Mouse (Mus musculus) neural tube, embryonic 14.5 days (tissue): ENCODE results near the gene Syn1. TPM values are rescaled to one million over a fixed set of nuclear protein-coding genes. Genes with fewer than 3 reads are reported as not detected.

Experiments used
- ATAC-seq: fragments of 200-750 bp; cut with Nextera tagmentation; 2 replicates; pipeline ENCODE4 v1.8.0; 2017; ENCODE audit warnings: low read depth, mild to moderate bottlenecking, moderate TSS enrichment, moderate library complexity
- H3K27ac ChIP-seq: fragments of 300-500 bp; sonication (generic); 2 replicates; pipeline ENCODE4 v1.5.1; 2014; ENCODE audit warnings: low read depth, mild to moderate bottlenecking, control low read depth, low read length, moderate library complexity, mixed read lengths
- H3K27me3 ChIP-seq: fragments of 300-500 bp; sonication (generic); 2 replicates; pipeline ENCODE4 v1.6.1; 2014; ENCODE audit warnings: low read length; ENCODE audit not compliant: control insufficient read depth, insufficient read depth
- H3K36me3 ChIP-seq: fragments of 300-500 bp; sonication (generic); 2 replicates; pipeline ENCODE4 v1.6.1; 2014; ENCODE audit warnings: low read length, mixed read lengths; ENCODE audit not compliant: control insufficient read depth, insufficient read depth
- H3K4me1 ChIP-seq: fragments of 300-500 bp; sonication (generic); 2 replicates; pipeline ENCODE4 v1.6.1; 2014; ENCODE audit warnings: low read length; ENCODE audit not compliant: control insufficient read depth, insufficient read depth
- H3K4me2 ChIP-seq: fragments of 300-500 bp; sonication (generic); 2 replicates; pipeline ENCODE4 v1.6.1; 2014; ENCODE audit warnings: mild to moderate bottlenecking, low read depth, low read length, control low read depth
- H3K4me3 ChIP-seq: fragments of 300-500 bp; sonication (generic); 2 replicates; pipeline ENCODE4 v1.5.1; 2014; ENCODE audit warnings: low read depth, low read length, control low read depth, mixed read lengths
- H3K9ac ChIP-seq: fragments of 300-500 bp; sonication (generic); replicated peaks from 2 replicates; pipeline ENCODE4 v1.6.1; 2014; ENCODE audit warnings: low read depth, mild to moderate bottlenecking, control low read depth, low read length, mixed read lengths
- H3K9me3 ChIP-seq: fragments of 300-500 bp; sonication (generic); 2 replicates; pipeline ENCODE4 v1.6.1; 2016; ENCODE audit warnings: low read length; ENCODE audit not compliant: control insufficient read depth
- WGBS: fragments of 180-500 bp; shearing (Covaris S2); extraction: QIAGEN DNeasy Blood & Tissue Kit; methylation state at CpG from one replicate; pipeline ENCODE4 v1.1.7; 2014; 5-methylcytosine and 5-hydroxymethylcytosine counted together
- polyA plus RNA-seq: library from polyadenylated mRNA; unstranded; fragments of >200 nt; fragmentation: Nextera tagmentation; extraction: Ambion mirVana; gene quantifications from 2 replicates; pipeline ENCODE4 v1.2.1, GENCODE M21; 2014

The Syn1 gene
- polyA plus RNA-seq = 88.5 and 101 TPM in 2 replicates

DNA sequence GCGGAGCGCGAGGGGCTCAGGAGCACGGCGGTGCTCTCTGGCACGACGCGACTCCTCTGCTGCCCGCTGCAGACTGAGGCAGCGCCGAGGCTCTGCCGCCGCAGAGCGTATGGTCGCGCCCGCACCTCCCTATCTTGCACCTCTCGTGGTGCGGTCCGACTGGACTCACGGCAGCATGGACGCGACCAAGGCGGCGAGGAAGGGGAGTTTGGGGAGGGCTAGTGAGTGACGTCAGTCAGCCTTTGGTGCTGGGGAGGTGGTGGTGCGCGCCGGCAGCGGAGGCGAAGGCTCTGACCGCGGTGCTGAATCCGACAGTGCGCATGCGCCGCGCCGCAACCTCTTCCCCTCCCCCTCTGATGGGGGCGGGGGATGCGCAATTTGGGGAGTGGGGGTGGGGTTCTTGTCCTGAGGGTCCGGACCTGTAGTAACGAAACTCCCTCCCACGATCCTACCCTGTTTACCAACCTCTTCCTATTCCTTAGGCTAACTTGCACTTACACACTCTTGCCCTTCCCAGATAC is at the start of gene Syn1:
Gene Syn1, minus strand, starts transcription at position 161 of the 521 bp plus-strand sequence.
- H3K4me2 ChIP-seq = peak within 1 kb of the TSS; percentile 53
- 6% methylated on average over 23 of the region's 44 CpGs for WGBS
- no peaks in the 10 kb centered on the region for H3K36me3 ChIP-seq
- peak within 1 kb of the TSS; percentile 55 for H3K4me3 ChIP-seq
- no peaks in the 10 kb centered on the region for H3K4me1 ChIP-seq
- no peaks in the 10 kb centered on the region for H3K9me3 ChIP-seq
- ATAC-seq = peak; percentile 98
- peak within 1 kb of the TSS; percentile 74 for H3K27ac ChIP-seq
- H3K27me3 ChIP-seq = no peaks in the 10 kb centered on the region
- peak within 1 kb of the TSS; percentile 68 for H3K9ac ChIP-seq

DNA sequence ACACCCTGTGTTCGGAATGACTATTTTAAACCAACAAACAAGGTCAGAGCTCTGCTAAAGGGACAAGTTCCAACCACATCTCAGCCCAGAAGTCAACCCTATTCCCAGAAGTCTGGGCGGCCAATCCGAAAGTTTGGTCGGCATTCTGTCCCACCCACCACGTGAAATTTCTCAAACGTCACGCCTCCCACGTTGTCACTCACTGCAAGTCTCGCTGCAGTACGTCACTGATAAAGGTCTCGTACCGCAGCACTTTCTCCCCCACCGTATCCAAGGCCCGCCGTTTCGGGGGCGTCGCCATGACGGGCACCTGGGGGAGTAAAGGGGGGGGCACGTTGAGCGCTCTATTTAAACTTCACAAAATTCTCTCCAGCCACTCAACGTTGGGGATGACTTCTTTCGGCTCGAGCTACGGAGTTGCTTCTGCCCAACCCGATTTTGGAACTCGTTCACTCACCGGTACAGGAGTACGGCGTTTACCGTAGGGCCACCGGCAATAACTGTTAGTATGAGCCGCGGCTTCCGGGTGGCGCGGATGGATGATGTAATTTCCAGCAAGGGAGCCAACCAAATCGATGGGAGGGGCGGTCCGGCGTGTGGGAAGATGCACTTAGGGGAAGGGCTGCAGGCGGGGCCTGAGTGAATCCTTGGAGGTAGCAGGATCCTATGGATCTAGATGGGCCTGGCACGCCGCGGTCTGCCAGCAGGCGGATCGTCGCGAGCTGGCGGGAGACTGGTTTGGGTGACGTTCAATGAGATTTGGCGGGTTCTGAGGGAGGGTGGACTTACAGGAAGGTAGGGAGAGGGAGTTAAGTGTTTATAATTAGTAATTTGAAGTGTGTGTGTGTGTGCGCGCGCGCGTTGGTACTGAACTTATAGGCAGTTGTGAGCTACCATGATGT is 40.9 kb upstream of the Syn1 start, which contains the start of gene Uxt:
Gene Uxt, minus strand, starts transcription at position 541 of the 902 bp plus-strand sequence.
- Histone ChIP-seq H3K27me3 (no peaks in the 10 kb centered on the region), H3K9me3 (no peaks in the 10 kb centered on the region), H3K27ac (peak within 1 kb of the TSS; percentile 78), H3K9ac (peak within 1 kb of the TSS; percentile 39), H3K4me3 (peak within 1 kb of the TSS; percentile 42), H3K4me2 (peak within 1 kb of the TSS; percentile 41), H3K36me3 (no peaks in the 10 kb centered on the region), H3K4me1 (no peaks in the 10 kb centered on the region)
- ATAC-seq = peak; percentile 98
- 15% methylated on average over 56 of the region's 57 CpGs for WGBS

DNA sequence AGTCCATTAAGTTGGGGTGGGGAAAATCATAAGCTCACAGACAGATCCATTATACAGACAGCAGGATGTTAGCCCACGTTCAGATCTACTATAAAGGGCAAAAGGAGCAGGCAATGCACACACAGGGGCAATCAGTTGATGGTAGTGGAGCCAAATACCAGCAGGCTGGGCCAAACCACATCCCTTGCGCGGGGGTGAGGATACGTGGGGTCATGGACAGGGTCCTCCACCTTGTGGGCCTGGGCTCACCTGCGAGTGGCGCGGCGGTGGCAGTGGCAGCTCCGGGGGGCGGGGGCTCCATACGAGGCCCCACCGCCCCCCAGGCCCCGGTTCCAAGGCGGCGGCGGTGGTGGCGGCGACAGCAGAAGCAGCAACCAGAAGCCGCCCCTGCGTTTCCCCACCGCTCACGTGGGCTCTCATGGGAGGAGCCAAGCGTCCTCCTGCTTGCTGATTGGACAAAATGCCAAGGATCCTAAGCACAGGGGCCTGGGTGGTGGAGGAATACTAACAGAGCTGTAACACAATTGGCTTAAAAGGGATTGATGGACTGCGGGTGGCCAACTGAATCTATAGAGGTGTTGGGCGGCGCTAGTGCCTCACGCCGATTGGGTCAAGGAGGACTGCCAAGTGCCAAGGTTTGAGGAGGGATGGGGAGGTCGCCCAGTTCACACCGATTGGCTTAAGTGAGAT is 29.5 kb upstream of the Syn1 start, which contains the start of gene Elk1:
Gene Elk1, minus strand, starts transcription at position 418 of the 690 bp plus-strand sequence.
- H3K4me3 ChIP-seq = peak within 1 kb of the TSS; percentile 55
- peak within 1 kb of the TSS; percentile 63 for H3K9ac ChIP-seq
- WGBS = 18% methylated on average over 27 of the region's 30 CpGs
- H3K27ac ChIP-seq = peak within 1 kb of the TSS; percentile 72
- no peaks in the 10 kb centered on the region for H3K36me3 ChIP-seq
- H3K9me3 ChIP-seq = no peaks in the 10 kb centered on the region
- no peaks in the 10 kb centered on the region; the same call in 1 of the 2 replicates for H3K4me1 ChIP-seq
- peak within 1 kb of the TSS; percentile 53 for H3K4me2 ChIP-seq
- ATAC-seq = peak; percentile 97
- H3K27me3 ChIP-seq = no peaks in the 10 kb centered on the region

DNA sequence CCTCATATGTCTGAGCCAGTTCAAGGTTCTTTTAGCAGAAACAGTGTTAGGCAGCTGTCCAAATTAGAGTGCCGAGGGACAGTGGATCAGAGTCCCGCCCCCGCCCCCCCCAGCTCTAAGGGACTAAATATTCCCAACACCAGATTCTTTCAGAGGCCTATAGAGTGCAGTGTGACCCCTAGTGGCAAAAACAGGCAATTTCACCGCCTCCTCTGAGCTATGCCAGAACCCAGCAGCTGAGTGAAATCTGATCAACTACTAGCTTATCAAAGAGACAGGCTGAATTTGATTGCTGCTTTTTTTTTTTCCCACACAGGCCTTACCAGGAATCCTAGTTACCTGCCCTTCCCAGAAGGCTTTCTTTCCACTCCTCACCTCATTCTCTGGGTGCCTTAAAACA is 25.3 kb upstream of the Syn1 start:
- no peaks in the 10 kb centered on the region for H3K36me3 ChIP-seq
- 13% methylated on average over 4 of the region's 4 CpGs for WGBS
- H3K4me3 ChIP-seq = no peak overlapping the region
- H3K9ac ChIP-seq = no peak overlapping the region
- H3K4me2 ChIP-seq = no peak overlapping the region
- H3K27me3 ChIP-seq = no peaks in the 10 kb centered on the region
- no peak overlapping the region for H3K27ac ChIP-seq
- no peak for ATAC-seq
- no peaks in the 10 kb centered on the region; the same call in 1 of the 2 replicates for H3K4me1 ChIP-seq
- H3K9me3 ChIP-seq = no peaks in the 10 kb centered on the region

DNA sequence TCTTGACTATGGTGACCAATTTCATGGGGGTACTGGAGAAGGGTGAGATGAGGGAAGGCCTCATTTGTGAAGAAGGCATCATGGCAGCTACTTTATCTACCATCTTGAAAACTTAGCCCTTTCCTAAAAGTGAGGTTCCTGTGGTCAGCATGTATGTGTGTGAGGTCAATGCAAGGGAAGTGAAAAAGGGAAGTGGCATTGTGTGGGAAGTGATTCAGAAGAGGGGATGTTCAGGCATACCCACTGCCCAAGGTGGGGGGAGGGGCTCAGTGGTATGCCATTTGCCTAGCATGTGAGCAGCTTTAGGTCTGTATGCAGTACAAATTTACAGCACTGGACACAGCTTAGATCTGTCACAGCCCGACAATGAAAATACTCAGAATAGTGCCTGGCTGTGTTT is 11.2 kb upstream of the Syn1 start:
- H3K4me2 ChIP-seq = no peak overlapping the region
- no peak overlapping the region for H3K4me3 ChIP-seq
- ATAC-seq = no peak
- H3K9ac ChIP-seq = no peak overlapping the region
- 88% methylated on average over 1 of the region's 1 CpGs for WGBS
- no peaks in the 10 kb centered on the region for H3K4me1 ChIP-seq
- H3K27me3 ChIP-seq = no peaks in the 10 kb centered on the region
- no peaks in the 10 kb centered on the region for H3K36me3 ChIP-seq
- H3K9me3 ChIP-seq = no peaks in the 10 kb centered on the region
- no peak overlapping the region for H3K27ac ChIP-seq

DNA sequence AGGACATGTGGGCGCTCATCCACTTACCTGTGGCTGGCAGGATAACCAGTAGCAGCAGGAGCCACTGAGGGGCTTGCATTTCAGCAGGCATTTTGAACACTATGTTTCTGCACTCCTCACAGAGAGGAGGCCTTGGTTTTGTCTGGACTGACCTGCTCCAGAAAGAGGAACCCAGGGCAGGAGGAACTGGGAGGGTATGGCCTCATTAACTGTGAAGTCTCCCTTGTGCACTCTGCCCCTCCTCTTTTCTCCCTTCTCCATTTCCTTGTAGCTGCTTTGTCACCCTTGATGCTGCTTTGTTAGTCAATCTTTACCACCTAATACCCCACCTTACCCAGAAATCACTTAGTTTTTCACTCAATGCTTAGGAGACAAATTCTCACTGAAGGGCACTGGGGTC is 10.6 kb upstream of the Syn1 start, which contains the start of gene Cfp:
Gene Cfp, minus strand, starts transcription at position 192 of the 400 bp plus-strand sequence.
- ATAC-seq = no peak
- Histone ChIP-seq H3K9ac (no peak within 1 kb of the TSS), H3K4me1 (no peaks in the 10 kb centered on the region), H3K4me3 (no peak within 1 kb of the TSS), H3K9me3 (no peaks in the 10 kb centered on the region), H3K36me3 (no peaks in the 10 kb centered on the region), H3K27me3 (no peaks in the 10 kb centered on the region), H3K4me2 (no peak within 1 kb of the TSS), H3K27ac (no peak within 1 kb of the TSS)
- WGBS = 93% methylated on average over 1 of the region's 1 CpGs

DNA sequence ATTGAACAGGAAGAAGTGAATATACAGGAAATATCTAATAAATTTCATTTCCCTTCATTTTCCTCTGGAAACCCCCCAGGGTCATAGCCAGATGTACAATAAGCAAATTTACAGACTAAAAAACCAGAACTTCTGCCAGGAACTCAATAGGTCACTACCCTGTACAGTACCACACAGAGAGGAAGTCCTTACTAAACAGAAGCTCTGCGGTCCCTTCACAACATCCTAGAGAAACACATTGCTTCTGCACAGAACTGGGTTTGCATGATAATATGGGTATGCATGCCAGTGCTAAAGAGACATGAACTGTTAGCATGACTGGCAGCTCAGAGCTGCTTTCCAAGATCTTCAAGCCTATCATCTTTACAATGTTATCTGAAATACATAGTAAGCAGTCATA is 9.1 kb upstream of the Syn1 start:
- ATAC-seq = no peak
- 91% methylated on average over 1 of the region's 1 CpGs for whole genome bisulfite sequencing

DNA sequence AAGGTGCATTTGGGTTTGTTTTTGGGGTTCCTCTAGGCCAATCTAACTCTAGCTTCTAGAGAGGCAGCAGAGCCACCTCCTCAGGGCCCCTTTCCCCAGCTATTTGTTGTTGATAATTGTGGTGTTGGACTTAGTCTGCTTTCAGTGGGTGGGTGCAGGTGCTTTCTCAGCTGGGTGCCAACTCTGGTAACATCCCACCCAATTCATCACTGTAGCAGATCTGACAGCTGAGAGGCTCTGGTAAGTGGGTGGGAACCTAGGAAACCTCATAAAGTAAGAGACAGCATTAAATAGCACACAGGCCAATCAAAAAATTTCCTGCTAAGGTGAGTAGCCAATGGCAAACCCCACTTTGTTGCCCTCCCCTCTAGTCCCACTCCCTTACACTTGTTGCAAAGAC is 4.2 kb upstream of the Syn1 start:
- no peak overlapping the region for H3K4me2 ChIP-seq
- no peak for ATAC-seq
- H3K9ac ChIP-seq = no peak overlapping the region
- no peak overlapping the region for H3K4me3 ChIP-seq
- no peaks in the 10 kb centered on the region for H3K36me3 ChIP-seq
- no peaks in the 10 kb centered on the region for H3K9me3 ChIP-seq
- no peak overlapping the region for H3K27ac ChIP-seq
- no peaks in the 10 kb centered on the region for H3K27me3 ChIP-seq
- H3K4me1 ChIP-seq = no peaks in the 10 kb centered on the region

More for the DNA sequence above, 9.1 kb upstream of the Syn1 start:
- Histone ChIP-seq H3K9me3 (no peaks in the 10 kb centered on the region), H3K4me1 (no peaks in the 10 kb centered on the region), H3K27me3 (no peaks in the 10 kb centered on the region), H3K36me3 (no peaks in the 10 kb centered on the region), H3K9ac (no peak overlapping the region), H3K4me2 (no peak overlapping the region), H3K4me3 (no peak overlapping the region), H3K27ac (no peak overlapping the region)
